Mouse (Mus musculus): ENCODE results near the gene Limch1. TPM values are rescaled to one million over a fixed set of nuclear protein-coding genes. Genes with fewer than 3 reads are reported as not detected.

Limch1 gene
- total and polyA plus RNA-seq, 3 experiments, result 0.05 TPM; not detected in 2

DNA sequence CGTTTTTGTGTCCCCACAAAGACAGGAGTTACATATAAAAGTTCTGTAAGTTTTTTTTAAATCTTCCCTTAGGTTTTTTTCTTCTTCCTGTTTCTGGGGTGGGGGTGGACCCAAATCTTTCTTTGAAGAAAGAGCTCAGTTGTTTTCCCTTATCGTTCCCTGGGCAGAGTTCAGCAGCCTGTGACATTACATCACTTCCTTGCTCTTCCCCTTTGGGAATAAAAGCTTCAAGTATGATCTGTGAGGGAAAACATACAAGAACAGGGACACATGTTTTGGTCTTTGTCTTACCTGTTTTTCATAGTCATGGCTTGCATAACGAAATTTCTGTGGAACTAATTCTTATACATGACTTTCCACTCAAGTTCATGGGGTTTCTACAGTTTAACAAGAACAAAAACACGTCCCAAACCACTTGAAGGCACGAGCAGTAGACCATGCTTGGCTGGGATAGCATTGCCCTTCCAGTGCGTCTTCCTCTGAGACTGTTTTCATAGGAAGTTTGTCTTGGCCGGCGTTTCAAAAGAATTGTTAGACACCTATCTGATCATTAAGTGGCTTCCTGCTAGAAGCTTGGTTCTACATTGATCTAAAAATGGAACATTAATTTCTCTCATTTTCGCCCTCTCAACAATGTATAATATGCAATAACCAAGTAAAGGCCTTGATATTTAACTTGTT, 150.0 kb downstream of the Limch1 start:
- DNase-seq (ENCODE audit: extremely low read depth), result no peak
- dilution Hi-C loops (cut with MboI; ENCODE audit: extremely low pct_ligation_motif_present, extremely low pct_unique_long_range_greater_than_20kb, low sequenced_read_pairs), result no loop called here

DNA sequence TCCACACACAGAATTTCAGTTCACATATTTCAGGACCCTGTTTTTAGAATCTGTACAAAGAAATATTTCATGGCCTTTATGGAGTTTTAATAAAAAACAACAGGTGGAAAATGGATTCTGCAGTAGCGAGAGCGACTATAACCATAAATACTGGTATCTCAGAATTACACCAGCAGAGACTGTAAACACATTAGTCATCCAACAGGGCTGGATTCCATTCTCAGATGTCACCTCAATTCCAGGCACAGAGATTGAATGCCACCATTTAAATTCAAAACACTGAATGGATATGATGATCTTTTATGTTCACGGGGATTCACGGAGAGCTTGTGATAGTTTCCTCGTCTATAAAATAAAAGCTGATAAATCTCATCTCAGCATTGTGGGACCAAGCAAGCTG, 152.0 kb downstream of the Limch1 start:
- no peak overlapping the region for H3K27ac ChIP-seq (ENCODE audit: insufficient read depth, low read depth)
- no peak overlapping the region for H3K4me3 ChIP-seq (replicated peaks in 1 of 3; ENCODE audit: low read depth in 2 of 3, low read length in 2 of 3, poor library complexity in 1 of 3)
- in situ Hi-C loops (cut with MboI; ENCODE audit: low pct_ligation_motif_present, low pct_unique_long_range_greater_than_20kb, low sequenced_read_pairs), result no loop called here
- no peaks in the 10 kb centered on the region for H3K27me3 ChIP-seq (replicated peaks)
- H3K36me3 ChIP-seq (replicated peaks in 1 of 2; ENCODE audit: control insufficient read depth in 1 of 2, insufficient read depth in 1 of 2, low read length in 1 of 2), result no peaks in the 10 kb centered on the region
- H3K9me3 ChIP-seq (replicated peaks; ENCODE audit: low read length), result no peaks in the 10 kb centered on the region
- TF ChIP-seq MYC (IDR thresholded peaks at IDR 0.05; ENCODE audit: low read depth, low read length) (no peak), ELF1 (IDR thresholded peaks at IDR 0.05; ENCODE audit: low read depth, low read length) (no peak), POLR2AphosphoS2 (IDR thresholded peaks at IDR 0.05; ENCODE audit: low read depth, low read length) (no peak), ZNF384 (IDR thresholded peaks at IDR 0.05; ENCODE audit: low read depth, low read length) (no peak), CTCF (conservative IDR thresholded peaks at IDR 0.05 in 1 of 2, IDR thresholded peaks at IDR 0.05 in 1 of 2; ENCODE audit: low read depth in 2 of 2, low read length in 2 of 2) (no peak), MAX (IDR thresholded peaks at IDR 0.05; ENCODE audit: low read length) (no peak), RAD21 (IDR thresholded peaks at IDR 0.05; ENCODE audit: low read depth, low read length) (no peak), USF1 (IDR thresholded peaks at IDR 0.05; ENCODE audit: low read depth, low read length) (no peak), ZC3H11A (IDR thresholded peaks at IDR 0.05; ENCODE audit: low read depth, low read length) (no peak), POLR2A (IDR thresholded peaks at IDR 0.05; ENCODE audit: low read depth, low read length) (no peak), MAFK (IDR thresholded peaks at IDR 0.05; ENCODE audit: insufficient replicate concordance, low read length) (no peak)
- no peak overlapping the region for H3K9ac ChIP-seq (ENCODE audit: insufficient read depth, low read depth)
- H3K79me2 ChIP-seq (replicated peaks; ENCODE audit: control insufficient read depth, extremely low read depth, insufficient read depth, poor library complexity, severe bottlenecking), result no peaks in the 10 kb centered on the region
- no peak for DNase-seq (ENCODE audit: extremely low read depth)
- dilution Hi-C loops (cut with MboI; ENCODE audit: extremely low pct_ligation_motif_present, extremely low pct_unique_long_range_greater_than_20kb, low sequenced_read_pairs), result no loop called here
- H3K4me2 ChIP-seq (ENCODE audit: insufficient read depth, low read depth, poor library complexity, severe bottlenecking), result no peak overlapping the region
- H3K4me1 ChIP-seq (ENCODE audit: control insufficient read depth in 1 of 2, insufficient read depth in 2 of 2), result peaks cover 0 to 14% of the 10 kb centered on the region in 2 experiments; a peak in 1 of 4 replicates

More for the DNA sequence above, 150.0 kb downstream of the Limch1 start:
- H3K79me2 ChIP-seq (replicated peaks; ENCODE audit: control insufficient read depth, extremely low read depth, insufficient read depth, poor library complexity, severe bottlenecking), result no peaks in the 10 kb centered on the region
- no peak overlapping the region for H3K4me2 ChIP-seq (ENCODE audit: insufficient read depth, low read depth, poor library complexity, severe bottlenecking)
- no peaks in the 10 kb centered on the region for H3K36me3 ChIP-seq (replicated peaks in 1 of 2; ENCODE audit: control insufficient read depth in 1 of 2, insufficient read depth in 1 of 2, low read length in 1 of 2)
- no peak overlapping the region for H3K9ac ChIP-seq (ENCODE audit: insufficient read depth, low read depth)
- no peaks in the 10 kb centered on the region for H3K27me3 ChIP-seq (replicated peaks)
- peaks cover 0 to 14% of the 10 kb centered on the region in 2 experiments; a peak in 1 of 4 replicates for H3K4me1 ChIP-seq (ENCODE audit: control insufficient read depth in 1 of 2, insufficient read depth in 2 of 2)
- H3K9me3 ChIP-seq (replicated peaks; ENCODE audit: low read length), result no peaks in the 10 kb centered on the region
- no peak overlapping the region for H3K27ac ChIP-seq (ENCODE audit: insufficient read depth, low read depth)
- TF ChIP-seq CHD1 (IDR thresholded peaks at IDR 0.05; ENCODE audit: low read depth, low read length), result no peak
- in situ Hi-C loops (cut with MboI; ENCODE audit: low pct_ligation_motif_present, low pct_unique_long_range_greater_than_20kb, low sequenced_read_pairs), result no loop called here
- no peak overlapping the region for H3K4me3 ChIP-seq (replicated peaks in 1 of 3; ENCODE audit: low read depth in 2 of 3, low read length in 2 of 3, poor library complexity in 1 of 3)

DNA sequence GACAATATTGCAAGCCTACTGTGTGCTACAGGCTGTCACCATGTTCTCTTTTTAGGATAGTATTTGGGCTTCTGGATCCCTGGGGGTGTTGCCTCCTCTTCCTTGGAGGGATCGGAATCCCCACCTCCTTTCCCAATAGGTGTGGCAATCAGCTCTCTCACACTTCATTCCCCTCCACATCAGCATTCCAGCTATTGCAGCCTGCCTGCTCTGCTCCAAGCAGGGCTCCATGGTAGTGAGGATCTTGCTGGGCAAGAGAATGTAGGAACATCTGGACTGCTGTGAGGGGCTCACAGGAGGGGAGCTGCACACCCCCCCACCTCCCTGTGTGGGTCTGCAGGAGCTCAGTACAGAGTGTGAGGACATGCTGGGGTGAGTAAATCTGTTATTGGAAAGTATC, 152.6 kb downstream of the Limch1 start:
- Histone ChIP-seq H3K9ac (ENCODE audit: insufficient read depth, low read depth) (no peak overlapping the region), H3K79me2 (replicated peaks; ENCODE audit: control insufficient read depth, extremely low read depth, insufficient read depth, poor library complexity, severe bottlenecking) (no peaks in the 10 kb centered on the region)

More for the DNA sequence above, 152.6 kb downstream of the Limch1 start:
- no peak overlapping the region for H3K27ac ChIP-seq (ENCODE audit: insufficient read depth, low read depth)
- in situ Hi-C loops (cut with MboI; ENCODE audit: low pct_ligation_motif_present, low pct_unique_long_range_greater_than_20kb, low sequenced_read_pairs) (no loop called here), dilution Hi-C loops (cut with MboI; ENCODE audit: extremely low pct_ligation_motif_present, extremely low pct_unique_long_range_greater_than_20kb, low sequenced_read_pairs) (no loop called here)
- no peaks in the 10 kb centered on the region for H3K36me3 ChIP-seq (replicated peaks in 1 of 2; ENCODE audit: control insufficient read depth in 1 of 2, insufficient read depth in 1 of 2, low read length in 1 of 2)
- TF ChIP-seq KAT2A (IDR thresholded peaks at IDR 0.05; ENCODE audit: insufficient replicate concordance, low read length), result no peak
- TF ChIP-seq MAFK (IDR thresholded peaks at IDR 0.05; ENCODE audit: insufficient replicate concordance, low read length), result no peak
- TF ChIP-seq MAX (IDR thresholded peaks at IDR 0.05; ENCODE audit: low read length), result no peak
- TF ChIP-seq MYC (IDR thresholded peaks at IDR 0.05; ENCODE audit: low read depth, low read length), result no peak
- TF ChIP-seq PAX5 (IDR thresholded peaks at IDR 0.05; ENCODE audit: low read length), result no peak
- TF ChIP-seq MEF2A (IDR thresholded peaks at IDR 0.05; ENCODE audit: borderline replicate concordance, low read depth, low read length), result no peak
- TF ChIP-seq POLR2A (IDR thresholded peaks at IDR 0.05; ENCODE audit: low read depth, low read length), result no peak
- no peak for TF ChIP-seq CHD1 (IDR thresholded peaks at IDR 0.05; ENCODE audit: low read depth, low read length)
- no peak for TF ChIP-seq RAD21 (IDR thresholded peaks at IDR 0.05; ENCODE audit: low read depth, low read length)
- no peak for TF ChIP-seq BHLHE40 (IDR thresholded peaks at IDR 0.05; ENCODE audit: low read depth, low read length)
- TF ChIP-seq ZNF384 (IDR thresholded peaks at IDR 0.05; ENCODE audit: low read depth, low read length), result no peak
- no peak overlapping the region for H3K4me2 ChIP-seq (ENCODE audit: insufficient read depth, low read depth, poor library complexity, severe bottlenecking)
- peaks cover 0 to 14% of the 10 kb centered on the region in 2 experiments; a peak in 1 of 4 replicates for H3K4me1 ChIP-seq (ENCODE audit: control insufficient read depth in 1 of 2, insufficient read depth in 2 of 2)
- H3K27me3 ChIP-seq (replicated peaks), result no peaks in the 10 kb centered on the region
- DNase-seq (ENCODE audit: extremely low read depth), result no peak
- no peak overlapping the region for H3K4me3 ChIP-seq (replicated peaks in 1 of 3; ENCODE audit: low read depth in 2 of 3, low read length in 2 of 3, poor library complexity in 1 of 3)
- H3K9me3 ChIP-seq (replicated peaks; ENCODE audit: low read length), result no peaks in the 10 kb centered on the region
